Mouse (Mus musculus) lung, postnatal 4 days (tissue): Measurements from ENCODE around the gene Gli1.

Experiments used
- DNase-seq, 2 experiments: peaks; one replicate each; pipeline ENCODE4 v3.0.0; 2021

Gli1 gene

GRCm38 (mm10) chr10:127346173-127346572, 4.4 kb upstream of the Gli1 start:
- no peak for DNase-seq

GRCm38 (mm10) chr10:127343029-127343428, 1.3 kb upstream of the Gli1 start:
- no peak for DNase-seq

- DNase-seq = no peak
Measured at GRCm38 (mm10) chr10:127341360-127341690, 449 bp downstream of the Gli1 start.

GRCm38 (mm10) chr10:127340577-127341359, 1.0 kb downstream of the Gli1 start:
- peak; percentile 41 to 46 for DNase-seq

GRCm38 (mm10) chr10:127339683-127340576, 1.8 kb downstream of the Gli1 start:
- peak; percentile 72 to 79 for DNase-seq

GRCm38 (mm10) chr10:127338930-127339682, 2.7 kb downstream of the Gli1 start:
- DNase-seq = peak; percentile 80 to 90

GRCm38 (mm10) chr10:127337536-127338099, 4.2 kb downstream of the Gli1 start:
- DNase-seq = no peak

- DNase-seq = no peak
Measured at GRCm38 (mm10) chr10:127336952-127337351, 4.8 kb downstream of the Gli1 start.

GRCm38 (mm10) chr10:127335271-127335670, 6.5 kb downstream of the Gli1 start:
- DNase-seq = no peak

- no peak for DNase-seq
Measured at GRCm38 (mm10) chr10:127333152-127333551, 8.6 kb downstream of the Gli1 start.

- no peak for DNase-seq
Measured at GRCm38 (mm10) chr10:127332211-127332874, 9.4 kb downstream of the Gli1 start.

- DNase-seq = no peak
Measured at GRCm38 (mm10) chr10:127330212-127330611, 11.6 kb downstream of the Gli1 start.

- DNase-seq = no peak
Measured at GRCm38 (mm10) chr10:127327461-127328145, 14.2 kb downstream of the Gli1 start.

GRCm38 (mm10) chr10:127326828-127327227, 14.9 kb downstream of the Gli1 start:
- peak in 1 of 2 experiments; percentile 37 for DNase-seq

GRCm38 (mm10) chr10:127326017-127326801, 15.6 kb downstream of the Gli1 start:
- DNase-seq = peak; percentile 32 to 40

GRCm38 (mm10) chr10:127325454-127326016, 16.2 kb downstream of the Gli1 start:
- DNase-seq = no peak

- DNase-seq = peak; percentile 64 to 79
Measured at GRCm38 (mm10) chr10:127324495-127324894, 17.3 kb downstream of the Gli1 start.

GRCm38 (mm10) chr10:127323131-127323855, 18.5 kb downstream of the Gli1 start:
- DNase-seq = peak; percentile 62 to 66

GRCm38 (mm10) chr10:127322669-127323068, 19.1 kb downstream of the Gli1 start:
- DNase-seq = no peak

- DNase-seq = no peak
Measured at GRCm38 (mm10) chr10:127322178-127322577, 19.6 kb downstream of the Gli1 start.
